Mouse (Mus musculus) c-Kit-positive CD71-positive TER-119-positive erythroid progenitor cells, embryonic 14.5 days (primary cell): ENCODE measurements around the gene Gm11634.

ENCODE experiments used
- DNase-seq: peaks from one replicate; pipeline ENCODE4 v3.0.0-alpha.2; 2013; ENCODE audit warnings: low spot score

Gm11634 gene

DNA sequence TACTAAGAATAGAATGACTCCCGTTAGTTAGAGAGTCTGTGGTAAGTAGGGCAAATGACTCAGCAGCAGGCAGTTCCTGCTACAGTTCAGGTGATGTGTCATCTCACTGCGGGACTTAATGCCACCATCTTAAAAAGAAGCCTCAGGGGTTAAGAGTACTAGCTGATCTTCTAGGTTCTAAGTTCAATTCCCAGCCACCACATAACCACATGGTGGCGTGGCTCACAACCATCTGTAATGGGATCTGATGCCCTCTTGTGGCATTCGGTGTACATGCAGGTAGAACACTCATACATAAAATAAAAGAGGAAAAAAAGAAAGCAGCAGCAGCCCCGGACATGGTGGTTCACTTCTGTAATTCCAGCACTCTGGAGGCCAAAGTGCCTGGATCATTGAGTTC, 36.7 kb downstream of the Gm11634 start:
- peak; percentile 66 for DNase-seq

DNA sequence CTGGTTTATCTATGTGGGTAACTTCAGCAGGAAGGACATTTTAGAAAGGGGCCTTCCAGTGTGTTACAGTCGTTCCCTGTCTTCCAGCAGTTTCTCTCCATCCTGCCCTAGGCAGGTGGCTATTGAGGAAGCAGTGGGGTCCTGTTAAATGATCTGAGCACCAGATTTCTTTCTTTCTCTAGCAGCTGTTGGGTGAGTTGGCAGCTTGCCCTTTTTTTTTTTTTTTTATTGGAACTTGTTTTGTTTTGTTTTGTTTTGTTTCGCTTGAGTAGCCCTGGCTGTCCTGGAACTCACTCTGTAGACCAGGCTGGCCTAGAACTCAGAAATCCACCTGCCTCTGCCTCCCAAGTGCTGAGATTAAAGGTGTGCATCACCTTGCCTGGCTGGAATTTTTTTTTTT, 42.1 kb downstream of the Gm11634 start:
- no peak for DNase-seq

DNA sequence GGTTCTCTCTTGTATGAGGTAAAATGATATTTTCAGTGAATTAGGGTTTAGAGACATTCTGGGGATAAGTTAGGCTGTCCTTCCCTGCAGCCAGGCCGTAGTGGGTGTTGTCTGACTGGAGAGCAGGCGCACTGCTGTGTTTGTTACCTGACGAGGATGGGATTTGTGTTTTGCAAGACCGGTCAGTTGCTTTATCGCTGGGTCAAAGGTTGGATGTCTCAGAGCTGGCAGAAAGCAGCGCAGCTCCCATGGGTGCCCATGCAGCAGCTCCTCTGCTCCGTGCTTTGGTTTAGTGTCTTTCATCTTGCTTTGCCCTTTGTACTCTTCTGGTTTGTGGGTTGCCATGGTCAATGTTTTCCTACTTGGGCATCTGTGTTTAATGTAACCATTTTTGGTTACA, 42.5 kb downstream of the Gm11634 start:
- DNase-seq, result no peak

DNA sequence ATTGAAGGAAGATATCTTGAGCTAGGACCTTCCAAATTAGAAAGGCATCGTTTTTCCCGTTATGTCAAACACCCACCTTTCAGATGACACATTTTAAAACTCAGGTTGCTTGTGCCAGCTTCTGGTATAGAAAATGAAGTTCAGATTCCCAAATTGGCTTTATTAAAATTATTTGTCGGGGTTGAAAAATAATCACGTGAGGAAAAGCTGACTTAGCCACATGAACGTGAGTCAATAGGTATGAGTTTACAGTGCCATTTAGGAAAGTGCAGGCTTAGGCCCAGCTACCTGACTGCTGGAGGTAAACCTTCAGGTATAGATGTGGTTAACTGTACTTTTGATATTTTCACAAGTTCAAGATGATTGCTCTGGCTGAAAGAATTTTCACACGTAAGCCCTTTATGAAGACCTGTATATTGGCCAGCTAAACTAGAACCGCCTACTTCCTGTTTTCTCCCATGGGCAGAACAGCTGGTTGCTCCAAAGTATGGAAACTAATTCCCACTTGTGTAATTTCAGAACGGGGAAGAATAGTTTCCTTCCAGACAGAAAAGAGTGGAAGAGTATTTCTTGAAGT, 45.6 kb downstream of the Gm11634 start:
- no peak for DNase-seq

DNA sequence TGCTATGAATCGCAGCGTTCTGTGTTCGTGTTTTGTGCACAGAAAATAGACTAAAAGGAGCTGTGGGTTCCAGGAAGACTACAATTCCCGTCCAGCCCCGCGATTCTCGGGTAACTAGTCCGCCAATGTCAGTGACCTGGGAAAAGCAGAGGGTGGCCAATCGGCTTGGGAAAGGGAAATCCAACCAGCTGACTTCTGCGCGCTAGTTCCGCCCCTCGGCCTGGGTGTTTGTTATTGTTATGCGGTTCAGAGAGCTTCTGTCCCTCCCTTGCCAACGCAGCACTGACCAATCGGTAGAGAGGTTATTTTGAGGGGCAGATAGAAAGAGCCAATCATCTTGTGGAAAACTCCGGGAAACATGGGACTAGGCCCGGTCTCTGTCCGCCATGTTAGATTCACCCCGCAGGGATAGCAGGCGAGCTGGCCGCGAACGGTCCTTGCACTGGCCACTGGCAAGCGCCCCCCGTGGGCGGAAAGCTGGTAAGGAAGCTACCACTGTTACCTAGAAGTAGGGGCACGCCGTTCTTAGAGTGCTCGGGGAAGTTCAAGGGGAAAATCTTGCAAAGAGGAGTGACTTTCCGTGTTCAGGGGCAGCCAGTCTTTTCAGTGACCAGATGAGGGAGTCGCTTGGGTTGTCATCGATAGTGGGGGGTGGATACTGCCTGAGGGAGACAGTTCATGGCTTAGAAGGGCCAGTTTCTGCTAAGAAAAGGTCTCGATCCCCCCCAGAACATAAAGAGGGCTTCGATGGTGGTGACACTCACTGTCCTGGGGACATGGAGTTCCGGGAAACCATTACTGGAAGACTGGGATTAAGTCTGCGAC, 46.4 kb downstream of the Gm11634 start:
- peak; percentile 99 for DNase-seq

DNA sequence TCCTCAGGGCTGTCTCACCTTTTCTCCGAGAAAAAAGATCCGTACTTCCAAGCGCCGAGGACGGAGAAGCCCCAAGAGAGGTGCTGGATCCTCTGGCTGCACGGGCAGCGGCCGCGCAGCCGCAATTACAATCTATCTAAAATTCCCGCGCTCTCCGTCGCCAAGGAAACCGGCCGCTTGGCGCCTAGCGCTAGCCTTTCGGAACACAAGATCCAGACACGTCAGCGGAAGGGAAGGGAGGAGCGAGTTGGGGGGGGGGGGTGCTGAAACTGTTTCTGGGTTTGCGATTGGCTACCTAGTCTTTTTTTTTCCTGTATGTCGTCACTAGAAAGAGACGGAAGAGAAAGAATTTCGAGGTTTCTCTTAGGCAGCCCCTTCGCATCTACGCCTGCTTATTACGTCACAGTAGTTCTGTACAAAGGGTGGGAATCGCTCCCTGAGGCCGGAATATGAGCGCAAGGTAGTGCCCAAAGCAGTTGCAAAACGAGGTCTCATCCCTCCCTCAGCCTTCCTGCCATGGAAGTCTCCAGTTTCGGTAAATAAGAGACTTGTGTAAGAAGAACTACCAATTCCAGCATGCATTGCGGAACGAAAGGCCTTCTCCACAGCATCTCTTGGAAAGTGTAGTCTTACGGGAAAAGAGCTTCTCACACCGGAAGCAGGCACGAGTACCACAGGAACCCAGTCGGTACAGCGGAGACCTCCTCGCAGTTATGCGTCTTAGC, 47.1 kb downstream of the Gm11634 start, which contains the start of the genes Brca1 and Nbr1:
Brca1 (minus strand) TSS at position 205 of the 725 bp plus-strand sequence.
Nbr1 (plus strand) TSS at position 399 of the 725 bp plus-strand sequence.
- peak; percentile 98 for DNase-seq

DNA sequence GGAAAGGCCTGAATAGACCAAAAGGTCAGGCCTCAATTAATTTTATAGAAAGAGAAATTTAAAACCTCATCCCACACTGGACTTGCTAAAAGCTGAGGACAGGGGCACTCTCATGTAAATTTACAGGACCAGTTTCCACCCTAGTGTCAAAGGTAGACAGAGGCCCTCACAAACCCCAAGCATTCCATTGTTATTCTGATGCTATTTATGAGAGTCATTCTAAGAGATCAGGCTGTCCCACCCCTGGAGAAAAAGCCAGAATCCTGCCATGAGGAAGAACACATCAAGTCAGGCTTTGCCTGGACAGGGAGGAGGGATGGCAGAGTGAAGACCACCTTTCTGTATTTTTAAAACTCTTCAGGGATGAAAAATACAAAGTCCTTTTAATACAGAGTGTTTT, 50.5 kb downstream of the Gm11634 start:
- DNase-seq, result no peak

DNA sequence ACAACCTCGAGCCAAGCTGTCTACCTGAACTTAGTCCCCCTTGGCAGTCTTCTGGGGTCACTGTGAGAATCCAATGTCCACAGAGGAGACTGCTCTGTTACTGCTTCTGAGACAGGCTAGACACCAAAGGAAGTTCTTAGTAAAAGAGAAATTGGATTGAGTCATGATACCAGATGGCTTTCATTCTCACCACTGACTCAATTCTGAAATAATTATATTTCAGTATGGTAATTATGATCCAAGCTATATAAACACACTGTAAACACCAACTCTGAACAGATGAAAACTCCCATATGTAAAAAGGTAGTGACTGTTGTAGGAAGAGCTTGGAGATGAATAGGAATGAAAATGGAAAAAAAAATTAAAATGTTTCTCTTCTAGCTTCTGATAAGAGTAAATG, 54.9 kb downstream of the Gm11634 start:
- DNase-seq, result no peak
